Mouse (Mus musculus) midbrain, embryonic 11.5 days (tissue): Measurements from ENCODE around the gene Csgalnact2. TPM values are rescaled to one million over a fixed set of nuclear protein-coding genes. Genes with fewer than 3 reads are reported as not detected.

Source experiments
- ATAC-seq: fragments of 200-750 bp; cut with Nextera tagmentation; 2 replicates; pipeline ENCODE4 v1.8.0; 2017; ENCODE audit warnings: moderate TSS enrichment, moderate library complexity; ENCODE audit not compliant: low FRiP score
- DNase-seq: peaks from one replicate; pipeline ENCODE4 v3.0.0; 2015; ENCODE audit warnings: low spot score; ENCODE audit errors: missing footprints
- H3K27ac ChIP-seq: fragments of 300-500 bp; sonication (generic); 2 replicates; pipeline ENCODE4 v1.5.1; 2014; ENCODE audit warnings: low read depth, low read length
- H3K27me3 ChIP-seq: fragments of 300-500 bp; sonication (generic); 2 replicates; pipeline ENCODE4 v1.6.1; 2014; ENCODE audit warnings: mild to moderate bottlenecking, low read length, moderate library complexity, mixed read lengths; ENCODE audit not compliant: control insufficient read depth, insufficient read depth
- H3K36me3 ChIP-seq: fragments of 300-500 bp; sonication (generic); 2 replicates; pipeline ENCODE4 v1.6.1; 2014; ENCODE audit warnings: mild to moderate bottlenecking, low read length, moderate library complexity, mixed read lengths; ENCODE audit not compliant: control insufficient read depth, insufficient read depth
- H3K4me1 ChIP-seq: fragments of 300-500 bp; sonication (generic); 2 replicates; pipeline ENCODE4 v1.6.1; 2014; ENCODE audit warnings: low read length; ENCODE audit not compliant: control insufficient read depth, insufficient read depth
- H3K4me2 ChIP-seq: fragments of 300-500 bp; sonication (generic); 2 replicates; pipeline ENCODE4 v1.6.1; 2014; ENCODE audit warnings: mild to moderate bottlenecking, moderate library complexity
- H3K4me3 ChIP-seq: fragments of 300-500 bp; sonication (generic); 2 replicates; pipeline ENCODE4 v1.5.1; 2014; ENCODE audit warnings: low read depth, low read length
- H3K9ac ChIP-seq: fragments of 300-500 bp; sonication (generic); 2 replicates; pipeline ENCODE4 v1.6.1; 2014; ENCODE audit warnings: low read length
- H3K9me3 ChIP-seq: fragments of 300-500 bp; sonication (generic); 2 replicates; pipeline ENCODE4 v1.6.1; 2016; ENCODE audit warnings: low read length; ENCODE audit not compliant: control insufficient read depth
- WGBS: fragments of 180-500 bp; shearing (Covaris S2); extraction: QIAGEN DNeasy Blood & Tissue Kit; methylation state at CpG from one replicate; pipeline ENCODE4 v1.1.7; 2014; 5-methylcytosine and 5-hydroxymethylcytosine counted together
- polyA plus RNA-seq: library from polyadenylated mRNA; unstranded; fragments of >200 nt; fragmentation: Nextera tagmentation; extraction: Ambion mirVana; gene quantifications from 2 replicates; pipeline ENCODE4 v1.2.1, GENCODE M21; 2014

The Csgalnact2 gene
- polyA plus RNA-seq, 1 experiment from 2014 or later = 8.1 TPM

DNA sequence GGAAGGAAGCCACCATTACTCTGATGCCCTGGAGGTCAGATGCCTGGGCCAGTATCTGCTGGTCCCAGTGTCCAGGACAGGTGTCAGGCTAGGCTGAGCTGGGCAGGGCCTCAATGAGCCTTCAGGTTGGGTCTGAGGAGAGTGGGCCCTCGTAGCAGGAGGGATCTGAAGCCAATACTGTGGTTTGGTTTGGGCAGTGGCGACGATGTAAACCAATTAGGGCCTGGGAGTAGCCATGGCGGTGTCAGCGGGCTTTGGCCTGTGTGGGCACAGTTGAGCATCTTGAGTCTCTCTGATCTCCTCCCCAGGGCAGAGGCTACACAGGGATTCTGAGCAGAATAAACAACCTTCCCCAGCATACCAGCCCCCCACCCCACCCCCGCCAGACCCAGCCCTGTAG lies 55.3 kb downstream of the Csgalnact2 start:
- 80% methylated on average over 6 of the region's 6 CpGs for WGBS
- ATAC-seq (no peak), DNase-seq (no peak)
- Histone ChIP-seq H3K27me3 (no peaks in the 10 kb centered on the region), H3K4me1 (no peaks in the 10 kb centered on the region; the same call in 1 of the 2 replicates), H3K27ac (no peak overlapping the region), H3K9ac (no peak overlapping the region), H3K4me3 (no peak overlapping the region), H3K9me3 (no peaks in the 10 kb centered on the region), H3K36me3 (no peaks in the 10 kb centered on the region), H3K4me2 (no peak overlapping the region)

DNA sequence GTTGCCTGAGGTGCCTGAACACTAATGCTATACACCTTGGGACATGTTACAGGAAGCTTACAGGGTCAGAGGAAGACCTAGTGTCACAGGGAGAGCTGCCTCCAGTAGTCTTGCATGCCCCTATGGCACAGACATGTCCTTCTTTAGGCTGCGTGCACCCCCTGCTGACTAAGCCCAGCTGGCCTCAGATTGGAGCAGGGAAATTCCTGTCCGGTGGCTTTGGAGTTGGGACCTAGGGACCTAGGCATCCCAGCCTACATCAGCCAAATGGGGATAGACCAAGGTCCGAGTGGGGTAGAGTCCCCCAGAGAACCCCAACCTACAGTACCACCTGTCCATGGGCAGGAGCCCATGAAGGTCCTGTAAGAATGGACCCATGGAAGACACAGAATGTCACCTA lies 56.6 kb downstream of the Csgalnact2 start:
- WGBS = 87% methylated on average over 3 of the region's 3 CpGs
- Histone ChIP-seq H3K27me3 (no peaks in the 10 kb centered on the region), H3K27ac (no peak overlapping the region), H3K9me3 (no peaks in the 10 kb centered on the region), H3K4me1 (no peaks in the 10 kb centered on the region; the same call in 1 of the 2 replicates), H3K4me2 (no peak overlapping the region), H3K36me3 (no peaks in the 10 kb centered on the region), H3K9ac (no peak overlapping the region), H3K4me3 (no peak overlapping the region)
- DNase-seq = no peak
- no peak for ATAC-seq

DNA sequence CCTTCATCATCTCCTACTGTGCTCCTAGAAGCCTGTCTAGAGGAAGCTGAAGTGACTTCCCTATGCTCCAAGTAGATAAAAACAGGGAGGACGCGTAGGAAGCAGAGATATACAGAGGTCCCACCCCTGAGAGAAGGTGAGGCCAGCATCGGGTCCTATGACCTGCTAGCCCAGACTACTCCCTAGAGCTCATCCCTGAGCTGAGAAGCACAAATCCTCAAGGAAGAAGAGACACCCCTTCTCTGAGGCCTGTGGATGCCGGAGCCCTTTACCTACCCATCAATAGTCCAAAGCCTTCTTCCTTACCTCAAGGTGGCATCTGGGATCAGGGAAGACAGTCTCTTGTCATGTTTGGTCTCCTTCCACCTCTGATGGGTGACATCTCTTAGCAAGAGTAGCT lies 58.2 kb downstream of the Csgalnact2 start:
- no peaks in the 10 kb centered on the region for H3K27me3 ChIP-seq
- 90% methylated on average over 4 of the region's 4 CpGs for WGBS
- H3K9me3 ChIP-seq = no peaks in the 10 kb centered on the region
- H3K9ac ChIP-seq = no peak overlapping the region
- H3K4me1 ChIP-seq = no peaks in the 10 kb centered on the region; the same call in 1 of the 2 replicates
- no peak overlapping the region for H3K4me3 ChIP-seq
- H3K36me3 ChIP-seq = no peaks in the 10 kb centered on the region
- H3K27ac ChIP-seq = no peak overlapping the region
- no peak overlapping the region for H3K4me2 ChIP-seq
- ATAC-seq (no peak), DNase-seq (peak; percentile 62)

DNA sequence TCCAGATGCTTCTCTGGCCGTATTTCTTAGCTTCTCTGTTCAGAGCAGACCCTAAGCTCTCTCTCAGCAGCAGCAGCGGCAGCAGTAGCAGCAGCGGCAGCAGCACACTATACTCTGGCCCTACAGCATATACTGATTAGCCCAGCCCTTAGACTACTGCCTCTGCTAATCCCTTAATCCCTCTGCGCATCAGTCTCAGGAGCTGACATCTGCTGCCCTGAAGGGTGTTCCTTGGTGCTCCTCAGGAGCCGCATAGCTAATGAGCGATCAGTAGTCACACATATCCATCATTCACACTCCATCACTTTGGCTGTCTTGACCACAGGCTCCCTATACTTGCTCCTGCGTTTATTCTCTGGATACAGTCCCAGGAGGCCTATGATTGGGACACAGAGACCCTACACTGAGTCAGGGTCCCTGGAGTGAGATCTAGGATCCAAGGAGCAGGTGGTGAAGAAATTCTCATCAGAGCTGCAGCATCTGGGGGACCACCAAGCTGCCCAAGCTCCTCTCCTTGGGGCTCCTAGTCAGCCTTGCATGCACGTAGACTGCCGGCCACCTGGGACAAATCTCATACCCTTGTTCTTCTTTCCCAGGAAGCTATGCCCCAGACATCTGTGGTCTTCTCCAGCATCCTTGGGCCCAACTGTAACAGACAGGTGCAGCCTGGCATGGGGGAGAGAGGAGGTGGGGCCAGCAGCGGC lies 59.0 kb downstream of the Csgalnact2 start:
- DNase-seq = peak; percentile 68
- no peak overlapping the region for H3K27ac ChIP-seq
- no peak overlapping the region for H3K4me2 ChIP-seq
- WGBS = 50% methylated on average over 10 of the region's 10 CpGs
- H3K9me3 ChIP-seq = no peaks in the 10 kb centered on the region
- no peaks in the 10 kb centered on the region for H3K36me3 ChIP-seq
- peak; percentile 66 for ATAC-seq
- H3K9ac ChIP-seq = no peak overlapping the region
- no peak overlapping the region for H3K4me3 ChIP-seq
- H3K27me3 ChIP-seq = no peaks in the 10 kb centered on the region
- no peaks in the 10 kb centered on the region; the same call in 1 of the 2 replicates for H3K4me1 ChIP-seq

DNA sequence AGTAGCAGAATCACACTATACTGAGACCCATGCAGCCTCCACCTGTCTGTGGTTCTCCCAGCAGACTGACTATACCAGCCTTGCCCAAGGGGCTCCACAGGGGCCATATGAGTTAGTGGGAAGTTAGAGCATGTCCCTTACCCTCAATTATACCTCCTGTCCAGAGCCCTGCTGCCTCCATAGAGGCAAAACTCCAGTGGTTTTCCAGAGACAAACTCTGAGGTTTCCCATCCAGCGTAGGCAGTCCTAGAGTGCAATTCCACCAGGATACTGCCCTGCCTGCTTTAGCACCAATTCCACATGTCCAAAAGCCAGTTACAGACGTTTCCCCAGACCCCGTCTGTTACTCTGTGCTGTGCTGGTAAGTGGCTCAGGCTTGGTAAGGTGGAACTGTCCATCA lies 59.6 kb downstream of the Csgalnact2 start:
- no peaks in the 10 kb centered on the region for H3K9me3 ChIP-seq
- no peaks in the 10 kb centered on the region; the same call in 1 of the 2 replicates for H3K4me1 ChIP-seq
- 55% methylated on average over 3 of the region's 3 CpGs for WGBS
- H3K9ac ChIP-seq = no peak overlapping the region
- no peak overlapping the region for H3K4me2 ChIP-seq
- ATAC-seq (no peak; the same call in 1 of the 2 replicates), DNase-seq (peak; percentile 78)
- H3K27me3 ChIP-seq = no peaks in the 10 kb centered on the region
- no peak overlapping the region for H3K27ac ChIP-seq
- no peak overlapping the region for H3K4me3 ChIP-seq
- H3K36me3 ChIP-seq = no peaks in the 10 kb centered on the region

DNA sequence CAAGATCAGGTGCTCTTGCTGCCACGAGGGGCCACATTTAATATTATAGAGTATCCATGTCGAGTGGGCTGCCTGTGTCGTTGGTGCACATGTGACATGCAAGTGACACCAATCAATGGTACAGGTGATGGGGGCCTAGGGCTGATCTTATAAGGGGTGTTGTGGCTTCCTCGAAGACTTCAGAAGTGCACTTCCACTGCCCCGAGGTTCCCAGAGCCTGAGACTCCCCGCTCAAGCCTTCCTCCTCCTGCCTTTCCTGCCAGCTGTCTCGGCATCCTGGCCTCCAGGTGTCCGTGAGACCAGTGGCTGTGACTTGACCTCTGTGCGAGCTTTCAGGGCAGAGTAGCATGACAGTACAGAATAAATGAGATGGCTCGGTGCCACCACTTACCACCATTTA lies 60.2 kb downstream of the Csgalnact2 start:
- Histone ChIP-seq H3K4me3 (no peak overlapping the region), H3K27me3 (no peaks in the 10 kb centered on the region), H3K27ac (no peak overlapping the region), H3K4me2 (no peak overlapping the region), H3K4me1 (no peaks in the 10 kb centered on the region; the same call in 1 of the 2 replicates), H3K36me3 (no peaks in the 10 kb centered on the region), H3K9ac (no peak overlapping the region), H3K9me3 (no peaks in the 10 kb centered on the region)
- WGBS = 83% methylated on average over 10 of the region's 10 CpGs
- ATAC-seq (no peak), DNase-seq (peak; percentile 73)

DNA sequence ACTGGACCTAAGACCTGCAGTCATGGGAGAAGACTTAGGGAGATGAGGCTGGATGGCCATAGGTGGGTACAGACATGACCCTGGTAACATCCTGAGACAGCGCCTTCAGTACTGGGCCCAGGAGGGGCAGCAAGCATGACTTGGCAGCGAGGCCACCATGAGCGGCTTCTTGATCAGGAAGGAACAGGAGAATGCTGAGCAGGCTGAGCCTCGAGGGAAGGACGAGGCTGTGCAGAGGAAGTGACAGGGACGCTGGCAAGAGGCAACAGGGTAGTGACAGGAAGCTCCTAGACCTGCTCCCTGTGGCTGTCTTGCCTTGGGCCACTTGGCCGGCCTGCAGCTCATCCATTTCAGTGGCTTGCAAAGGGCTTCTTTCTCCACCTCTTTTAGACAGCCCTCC lies 61.5 kb downstream of the Csgalnact2 start:
- no peaks in the 10 kb centered on the region for H3K9me3 ChIP-seq
- H3K27ac ChIP-seq = no peak overlapping the region
- no peaks in the 10 kb centered on the region; the same call in 1 of the 2 replicates for H3K4me1 ChIP-seq
- no peak overlapping the region for H3K4me2 ChIP-seq
- no peaks in the 10 kb centered on the region for H3K27me3 ChIP-seq
- H3K4me3 ChIP-seq = no peak overlapping the region
- WGBS = 87% methylated on average over 7 of the region's 7 CpGs
- no peak for ATAC-seq
- no peak overlapping the region for H3K9ac ChIP-seq
- DNase-seq = no peak
- no peaks in the 10 kb centered on the region for H3K36me3 ChIP-seq

DNA sequence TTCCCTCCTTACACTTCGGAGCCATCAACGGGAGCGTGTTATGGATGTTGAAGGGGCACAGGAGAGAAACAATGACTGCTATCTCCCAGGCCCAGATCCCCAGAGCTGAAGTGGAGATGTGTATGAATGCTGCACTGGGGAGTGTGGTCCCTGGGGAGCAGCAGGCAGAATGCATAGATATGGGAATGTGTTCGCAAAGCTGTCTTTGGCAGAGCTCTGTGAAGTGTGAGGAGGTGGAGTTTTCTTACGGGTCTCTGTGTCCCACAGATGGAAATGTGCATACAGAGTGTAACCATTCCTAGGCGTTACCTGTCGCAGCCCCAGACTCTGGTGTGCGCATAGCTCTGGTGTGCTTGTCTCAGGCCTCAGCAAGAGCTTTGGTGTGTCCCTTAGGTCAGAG lies 62.2 kb downstream of the Csgalnact2 start:
- Histone ChIP-seq H3K9ac (no peak overlapping the region), H3K9me3 (no peaks in the 10 kb centered on the region), H3K4me3 (no peak overlapping the region), H3K27ac (no peak overlapping the region), H3K4me1 (no peaks in the 10 kb centered on the region; the same call in 1 of the 2 replicates), H3K36me3 (no peaks in the 10 kb centered on the region), H3K27me3 (no peaks in the 10 kb centered on the region), H3K4me2 (no peak overlapping the region)
- ATAC-seq = no peak
- no peak for DNase-seq
- WGBS = 89% methylated on average over 8 of the region's 8 CpGs

DNA sequence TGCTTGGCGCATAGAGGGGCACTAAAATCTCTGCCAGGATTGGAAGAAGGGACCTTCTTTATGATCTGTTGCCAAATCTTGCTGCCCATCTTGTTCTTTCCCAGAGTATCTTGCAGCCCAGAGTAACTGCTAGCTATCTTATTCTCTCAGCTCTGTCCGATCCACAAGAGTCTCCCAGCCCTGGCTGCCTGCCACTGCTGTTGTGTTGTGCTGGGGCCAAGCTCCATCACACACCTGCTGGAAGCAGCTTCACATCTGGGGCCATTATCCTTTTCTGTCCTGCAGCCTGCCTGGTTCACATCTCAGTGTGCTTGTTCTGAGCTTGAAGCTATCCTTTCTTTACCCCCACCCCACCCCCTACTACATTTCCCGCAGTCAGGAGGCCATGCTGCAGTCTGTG lies 62.7 kb downstream of the Csgalnact2 start:
- DNase-seq = no peak
- ATAC-seq = no peak
- Histone ChIP-seq H3K4me2 (no peak overlapping the region), H3K4me3 (no peak overlapping the region), H3K36me3 (no peaks in the 10 kb centered on the region), H3K27me3 (no peaks in the 10 kb centered on the region), H3K9ac (no peak overlapping the region), H3K9me3 (no peaks in the 10 kb centered on the region), H3K4me1 (no peaks in the 10 kb centered on the region; the same call in 1 of the 2 replicates), H3K27ac (no peak overlapping the region)
- 92% methylated on average over 3 of the region's 3 CpGs for WGBS
